Mouse (Mus musculus) liver, postnatal 0 days (tissue): ENCODE data around the gene Khk. TPM values are rescaled to one million over a fixed set of nuclear protein-coding genes. Genes with fewer than 3 reads are reported as not detected.

Experiments
- ATAC-seq: fragments of 200-750 bp; cut with Nextera tagmentation; 2 replicates; pipeline ENCODE4 v1.8.0; 2017; ENCODE audit warnings: mild to moderate bottlenecking, moderate library complexity
- DNase-seq: peaks from one replicate; pipeline ENCODE4 v3.0.0-alpha.2; 2016
- H3K27ac ChIP-seq: fragments of 300-500 bp; sonication (generic); 2 replicates; pipeline ENCODE4 v1.5.1; 2014; ENCODE audit warnings: antibody characterized with exemption, moderate library complexity, mild to moderate bottlenecking, low read depth
- H3K27me3 ChIP-seq: fragments of 300-500 bp; sonication (generic); 2 replicates; pipeline ENCODE4 v1.6.1; 2014; ENCODE audit warnings: low read length, control low read depth, mixed read lengths; ENCODE audit not compliant: insufficient read depth
- H3K36me3 ChIP-seq: fragments of 300-500 bp; sonication (generic); replicated peaks from 2 replicates; pipeline ENCODE4 v1.6.1; 2014; ENCODE audit warnings: mild to moderate bottlenecking, control low read depth, low read length, moderate library complexity, mixed read lengths; ENCODE audit not compliant: insufficient read depth
- H3K4me1 ChIP-seq: fragments of 300-500 bp; sonication (generic); 2 replicates; pipeline ENCODE4 v1.6.1; 2014; ENCODE audit warnings: antibody characterized with exemption, mild to moderate bottlenecking, control low read depth; ENCODE audit not compliant: insufficient read depth
- H3K4me2 ChIP-seq: fragments of 300-500 bp; sonication (generic); 2 replicates; pipeline ENCODE4 v1.6.1; 2014; ENCODE audit warnings: low read depth, mild to moderate bottlenecking, low read length, moderate library complexity, mixed read lengths
- H3K4me3 ChIP-seq: fragments of 300-500 bp; sonication (generic); 2 replicates; pipeline ENCODE4 v1.5.1; 2014; ENCODE audit warnings: low read depth, low read length
- H3K9ac ChIP-seq: fragments of 300-500 bp; sonication (generic); replicated peaks from 2 replicates; pipeline ENCODE4 v1.6.1; 2014; ENCODE audit warnings: mild to moderate bottlenecking, moderate library complexity
- H3K9me3 ChIP-seq: fragments of 300-500 bp; sonication (generic); 2 replicates; pipeline ENCODE4 v1.6.1; 2016; ENCODE audit warnings: mild to moderate bottlenecking, control low read depth, low read length, mixed read lengths
- CTCF ChIP-seq: sonication (generic); IDR thresholded peaks from 2 replicates; pipeline ENCODE4 v1.5.1; 2016; ENCODE audit warnings: antibody characterized with exemption, low read depth
- EP300 ChIP-seq: IDR thresholded peaks from 2 replicates; pipeline ENCODE4 v1.6.1; 2016; ENCODE audit warnings: antibody characterized with exemption, low read depth, mild to moderate bottlenecking
- WGBS: fragments of 180-500 bp; shearing (Covaris S2); extraction: QIAGEN DNeasy Blood & Tissue Kit; methylation state at CpG from one replicate; pipeline ENCODE4 v1.1.7; 2014; ENCODE audit not compliant: insufficient replicate concordance; 5-methylcytosine and 5-hydroxymethylcytosine counted together
- polyA plus RNA-seq: library from polyadenylated mRNA; unstranded; fragments of >200 nt; fragmentation: Nextera tagmentation; extraction: Ambion mirVana; gene quantifications from 2 replicates; pipeline ENCODE4 v1.2.1, GENCODE M21; 2015

Khk gene
- polyA plus RNA-seq, 1 experiment from 2014 or later: 56.9 TPM

GRCm38 (mm10) chr5:30959198-30959854 lies 38.1 kb downstream of the Khk start:
- Histone ChIP-seq H3K9ac (peak overlapping the region; percentile 88), H3K36me3 (peaks cover 30% of the 10 kb centered on the region), H3K9me3 (no peaks in the 10 kb centered on the region), H3K4me3 (peak overlapping the region; percentile 84), H3K27ac (peak overlapping the region; percentile 93), H3K4me1 (peaks cover 26% of the 10 kb centered on the region), H3K4me2 (peak overlapping the region; percentile 89), H3K27me3 (no peaks in the 10 kb centered on the region)
- TF ChIP-seq CTCF (no peak), EP300 (no peak)
- no peak; the same call in 1 of the 2 replicates for ATAC-seq
- WGBS: 22% methylated on average over 19 of the region's 19 CpGs
- peak; percentile 45 for DNase-seq

- WGBS: under 1% methylated on average over 56 of the region's 56 CpGs
- TF ChIP-seq EP300 (no peak), CTCF (peak; percentile 24; the same call in 1 of the 2 replicates)
Measured at GRCm38 (mm10) chr5:30959966-30960501, 38.8 kb downstream of the Khk start, which contains the start of gene Preb. Preb (minus strand) TSS chr5:30960361.

DNA sequence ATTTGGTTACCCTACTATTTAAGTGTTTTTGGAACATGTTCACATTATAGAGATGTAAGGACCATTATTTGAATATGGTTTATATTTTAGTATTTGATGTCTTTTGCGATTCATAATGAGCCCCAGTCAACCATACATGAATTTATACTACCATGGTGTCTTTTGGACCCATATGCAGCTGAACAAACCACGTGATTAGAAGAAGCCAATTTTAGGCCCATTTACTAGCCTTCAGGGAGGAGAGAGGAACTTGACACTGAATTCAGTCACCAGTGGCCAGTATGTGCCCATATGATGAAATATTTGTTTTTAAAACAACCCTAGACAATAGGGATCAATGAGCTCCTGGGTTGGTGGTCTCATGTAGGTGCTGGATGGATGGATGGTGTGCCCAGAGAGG lies 39.6 kb downstream of the Khk start:
- Histone ChIP-seq H3K4me3 (0 out of 2 replicates have a peak overlapping the region, but pooled peaks have one; percentile 84), H3K27me3 (no peaks in the 10 kb centered on the region), H3K9ac (no peak overlapping the region), H3K4me2 (peak overlapping the region; percentile 89), H3K27ac (peak overlapping the region; percentile 93), H3K9me3 (no peaks in the 10 kb centered on the region), H3K4me1 (peaks cover 29% of the 10 kb centered on the region), H3K36me3 (peaks cover 16% of the 10 kb centered on the region)
- no peak for TF ChIP-seq CTCF
- TF ChIP-seq EP300: no peak
- 74% methylated on average over 2 of the region's 2 CpGs for WGBS
- no peak for DNase-seq
- ATAC-seq: no peak

More at GRCm38 (mm10) chr5:30959966-30960501, 38.8 kb downstream of the Khk start, which contains the start of gene Preb:
- peak within 1 kb of the TSS; percentile 88 for H3K9ac ChIP-seq
- peaks cover 26% of the 10 kb centered on the region for H3K4me1 ChIP-seq
- peaks cover 23% of the 10 kb centered on the region for H3K36me3 ChIP-seq
- H3K27ac ChIP-seq: peak within 1 kb of the TSS; percentile 93
- H3K9me3 ChIP-seq: no peaks in the 10 kb centered on the region
- ATAC-seq (peak; percentile 94), DNase-seq (peak; percentile 98)
- peak within 1 kb of the TSS; percentile 89 for H3K4me2 ChIP-seq
- no peaks in the 10 kb centered on the region for H3K27me3 ChIP-seq
- peak within 1 kb of the TSS; percentile 84 for H3K4me3 ChIP-seq

DNA sequence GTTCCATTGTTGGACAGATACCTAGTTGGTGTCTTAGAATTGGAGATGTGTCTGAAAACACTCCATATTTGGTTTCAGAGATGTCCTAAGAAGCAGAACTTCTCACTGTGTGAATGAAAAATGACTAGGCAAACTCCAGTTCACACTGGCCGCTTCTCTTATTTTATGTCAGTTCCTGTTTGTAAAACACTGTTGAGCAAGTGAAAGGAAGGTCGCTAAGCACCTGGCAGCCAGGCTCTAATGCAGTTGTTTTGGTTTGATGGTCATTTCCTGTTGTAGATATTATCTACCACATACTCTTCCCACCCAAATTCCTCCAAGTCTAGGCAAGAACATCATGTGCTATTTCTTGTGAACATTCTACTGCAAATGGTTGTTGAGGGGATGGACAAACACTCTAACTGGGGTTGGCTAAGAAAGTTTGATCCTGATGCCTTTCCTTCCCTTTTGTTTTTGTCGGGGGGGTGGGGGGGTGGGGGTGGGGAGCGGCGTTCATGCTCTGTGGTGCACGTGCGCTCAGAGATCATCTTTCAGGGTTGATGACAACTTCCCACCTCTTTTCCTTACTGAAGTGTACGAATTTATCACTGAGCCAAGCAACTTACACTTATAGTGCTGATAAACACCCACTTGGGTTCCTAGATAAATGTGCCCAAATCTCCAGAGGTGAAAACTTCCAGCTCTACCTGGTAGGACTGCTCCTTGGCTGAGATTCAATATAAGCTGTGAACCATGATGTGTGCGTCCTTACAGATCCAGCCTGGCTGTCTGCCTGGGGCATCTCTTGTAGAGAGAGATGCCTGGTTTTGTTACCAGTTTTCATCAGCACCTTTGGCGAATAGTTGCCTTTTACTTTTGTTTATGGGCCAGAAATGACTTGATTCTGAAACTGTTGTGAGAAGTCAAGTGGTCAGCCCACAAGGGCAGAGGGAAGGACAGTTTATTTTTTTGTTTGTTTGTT lies 40.6 kb downstream of the Khk start:
- Histone ChIP-seq H3K4me3 (no peak overlapping the region), H3K36me3 (peaks cover 12% of the 10 kb centered on the region), H3K27ac (peak overlapping the region; percentile 93), H3K9ac (no peak overlapping the region), H3K4me2 (no peak overlapping the region), H3K9me3 (no peaks in the 10 kb centered on the region), H3K4me1 (peaks cover 29% of the 10 kb centered on the region), H3K27me3 (no peaks in the 10 kb centered on the region)
- 0 out of 2 replicates have a peak, but pooled peaks have one; percentile 2 for TF ChIP-seq EP300
- TF ChIP-seq CTCF: no peak
- DNase-seq (no peak), ATAC-seq (no peak)
- WGBS: 39% methylated on average over 10 of the region's 10 CpGs

DNA sequence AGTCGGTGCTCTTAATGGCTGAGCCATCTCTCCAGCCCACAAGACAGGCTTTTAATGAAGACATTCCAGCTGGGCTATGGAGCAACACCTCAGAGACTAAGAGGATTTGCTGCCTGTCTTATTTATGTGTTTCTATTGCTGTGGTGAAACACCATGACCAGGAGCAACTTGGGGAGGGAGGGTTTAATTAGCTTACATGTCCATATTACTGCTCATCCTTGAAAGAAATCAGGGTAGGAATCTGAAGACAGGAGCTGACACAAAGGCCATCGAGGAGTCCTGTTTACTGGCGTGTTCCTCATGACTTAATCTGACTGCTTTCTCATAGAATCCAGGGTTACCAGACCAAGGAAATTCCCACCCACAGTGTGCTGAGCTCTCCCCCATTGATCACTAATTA lies 42.7 kb downstream of the Khk start:
- H3K36me3 ChIP-seq: no peaks in the 10 kb centered on the region
- no peaks in the 10 kb centered on the region for H3K9me3 ChIP-seq
- ATAC-seq (no peak), DNase-seq (no peak)
- H3K4me3 ChIP-seq: no peak overlapping the region
- H3K4me1 ChIP-seq: peaks cover 15% of the 10 kb centered on the region
- H3K4me2 ChIP-seq: no peak overlapping the region
- no peak overlapping the region for H3K27ac ChIP-seq
- no peak overlapping the region for H3K9ac ChIP-seq
- WGBS: 76% methylated on average over 3 of the region's 3 CpGs
- H3K27me3 ChIP-seq: no peaks in the 10 kb centered on the region
- TF ChIP-seq EP300 (no peak), CTCF (no peak)

DNA sequence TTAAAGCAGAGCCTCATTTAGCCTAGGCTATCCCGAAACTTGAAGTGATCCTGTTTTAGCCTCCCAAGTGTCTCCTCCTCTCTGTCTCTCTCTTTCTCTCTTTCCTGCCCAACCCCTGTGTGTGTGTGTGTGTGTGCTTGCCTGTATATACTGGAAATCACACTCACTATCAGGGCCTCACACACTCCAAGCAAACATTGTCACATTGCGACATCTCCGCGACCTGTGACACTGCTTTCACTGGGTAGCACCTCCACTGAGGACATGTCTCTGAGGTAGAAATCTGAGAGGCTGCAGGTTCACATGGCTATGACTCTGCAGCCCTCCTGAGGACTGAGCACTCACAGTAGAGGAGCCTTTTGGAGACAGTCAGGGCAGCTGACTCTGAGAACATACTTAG lies 45.0 kb downstream of the Khk start:
- Histone ChIP-seq H3K4me3 (no peak overlapping the region), H3K27ac (no peak overlapping the region), H3K4me2 (no peak overlapping the region), H3K9me3 (no peaks in the 10 kb centered on the region), H3K36me3 (no peaks in the 10 kb centered on the region), H3K27me3 (no peaks in the 10 kb centered on the region), H3K4me1 (peaks cover 5% of the 10 kb centered on the region), H3K9ac (no peak overlapping the region)
- ATAC-seq (peak; percentile 78), DNase-seq (peak; percentile 59)
- WGBS: 53% methylated on average over 4 of the region's 4 CpGs
- TF ChIP-seq CTCF: no peak
- no peak for TF ChIP-seq EP300
